Mouse (Mus musculus): ENCODE measurements around the gene Tgoln1. TPM values are rescaled to one million over a fixed set of nuclear protein-coding genes. Genes with fewer than 3 reads are reported as not detected.

Gene Tgoln1
- polyA plus RNA-seq, 1 experiment from 2014 or later: 37.6 TPM

- no peak for ATAC-seq (replicated peaks; ENCODE audit: low FRiP score, low TSS enrichment, low read depth)
- DNase-seq (ENCODE audit: low spot score): no peak
- peaks cover 3% of the 10 kb centered on the region; the same call in 1 of the 2 replicates for H3K36me3 ChIP-seq (ENCODE audit: control insufficient read depth, insufficient read depth, low read length)
- no peaks in the 10 kb centered on the region for H3K9me3 ChIP-seq (ENCODE audit: control insufficient read depth, low read length)
- no peak overlapping the region for H3K27ac ChIP-seq (ENCODE audit: low read depth)
- no peak overlapping the region for H3K9ac ChIP-seq (ENCODE audit: low read length)
- no peaks in the 10 kb centered on the region for H3K4me1 ChIP-seq (replicated peaks; ENCODE audit: control insufficient read depth, insufficient read depth, low read length)
- no peaks in the 10 kb centered on the region for H3K27me3 ChIP-seq (replicated peaks; ENCODE audit: control insufficient read depth, insufficient read depth, low read length)
- no peak overlapping the region for H3K4me2 ChIP-seq (ENCODE audit: low read length)
- H3K4me3 ChIP-seq (ENCODE audit: low read depth, low read length): no peak overlapping the region
- 73% methylated on average over 5 of the region's 5 CpGs for WGBS
These were observed 53.9 kb downstream of the Tgoln1 start for GRCm38 (mm10) chr6:72562894-72563293.

GRCm38 (mm10) chr6:72562486-72562885, 54.3 kb downstream of the Tgoln1 start:
- H3K4me2 ChIP-seq (ENCODE audit: low read length): no peak overlapping the region
- H3K9ac ChIP-seq (ENCODE audit: low read length): no peak overlapping the region
- ATAC-seq (replicated peaks; ENCODE audit: low FRiP score, low TSS enrichment, low read depth) (no peak), DNase-seq (ENCODE audit: low spot score) (no peak)
- no peaks in the 10 kb centered on the region for H3K9me3 ChIP-seq (ENCODE audit: control insufficient read depth, low read length)
- no peak overlapping the region for H3K4me3 ChIP-seq (ENCODE audit: low read depth, low read length)
- no peaks in the 10 kb centered on the region for H3K4me1 ChIP-seq (replicated peaks; ENCODE audit: control insufficient read depth, insufficient read depth, low read length)
- no peaks in the 10 kb centered on the region for H3K27me3 ChIP-seq (replicated peaks; ENCODE audit: control insufficient read depth, insufficient read depth, low read length)
- H3K27ac ChIP-seq (ENCODE audit: low read depth): no peak overlapping the region
- 58% methylated on average over 6 of the region's 6 CpGs for whole genome bisulfite sequencing
- H3K36me3 ChIP-seq (ENCODE audit: control insufficient read depth, insufficient read depth, low read length): no peaks in the 10 kb centered on the region

DNA sequence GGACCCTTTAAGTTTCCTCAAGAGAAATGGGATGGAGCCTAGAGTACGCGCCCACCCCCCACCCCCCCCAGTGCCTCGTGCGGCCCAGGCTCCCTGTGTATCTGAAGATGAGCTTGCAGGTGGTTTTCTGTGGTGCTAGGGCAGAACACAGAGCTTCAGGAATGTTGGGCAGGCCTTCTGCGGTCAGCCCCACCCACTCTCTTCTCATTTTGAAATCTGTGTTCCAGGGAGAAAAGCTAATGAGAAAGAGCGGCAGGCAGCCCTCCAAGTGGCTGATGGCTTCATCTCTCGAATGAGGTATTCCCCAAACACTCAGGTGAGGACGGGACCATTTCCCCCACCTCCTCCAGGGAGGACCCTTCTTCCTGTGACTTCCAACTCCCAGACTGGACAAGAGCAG, 56.0 kb downstream of the Tgoln1 start:
- no peak overlapping the region for H3K9ac ChIP-seq (ENCODE audit: low read length)
- H3K4me2 ChIP-seq (ENCODE audit: low read length): no peak overlapping the region
- ATAC-seq (replicated peaks; ENCODE audit: low FRiP score, low TSS enrichment, low read depth): no peak
- 66% methylated on average over 8 of the region's 8 CpGs for WGBS
- H3K27me3 ChIP-seq (replicated peaks; ENCODE audit: control insufficient read depth, insufficient read depth, low read length): no peaks in the 10 kb centered on the region
- H3K36me3 ChIP-seq (ENCODE audit: control insufficient read depth, insufficient read depth, low read length): no peaks in the 10 kb centered on the region
- no peaks in the 10 kb centered on the region for H3K9me3 ChIP-seq (ENCODE audit: control insufficient read depth, low read length)
- no peak overlapping the region for H3K4me3 ChIP-seq (ENCODE audit: low read depth, low read length)
- no peak for DNase-seq (ENCODE audit: low spot score)
- no peak overlapping the region for H3K27ac ChIP-seq (ENCODE audit: low read depth)
- no peaks in the 10 kb centered on the region for H3K4me1 ChIP-seq (replicated peaks; ENCODE audit: control insufficient read depth, insufficient read depth, low read length)

Other genes starting within 250 kb of the Tgoln1 start
- gene Vamp5, start 236.5 kb downstream of the Tgoln1 start, polyA plus RNA-seq (2014; fragmentation: Nextera tagmentation; extraction: Ambion mirVana): 19.6 and 21.4 TPM in 2 replicates
- gene Vamp8, start 226.3 kb downstream of the Tgoln1 start, polyA plus RNA-seq (2014; fragmentation: Nextera tagmentation; extraction: Ambion mirVana): 177 and 183 TPM in 2 replicates
- gene Ggcx, start 202.7 kb downstream of the Tgoln1 start, polyA plus RNA-seq (2014; fragmentation: Nextera tagmentation; extraction: Ambion mirVana): 12.8 and 17.7 TPM in 2 replicates
- 378 and 409 TPM in 2 replicates for gene Mat2a, start 177.4 kb downstream of the Tgoln1 start, polyA plus RNA-seq (2014; fragmentation: Nextera tagmentation; extraction: Ambion mirVana)
- gene Sh2d6, start 95.3 kb downstream of the Tgoln1 start, polyA plus RNA-seq (2014; fragmentation: Nextera tagmentation; extraction: Ambion mirVana): 0.18 and 0.27 TPM in 2 replicates
- 36.7 and 37.9 TPM in 2 replicates for gene Capg, start 72.6 kb downstream of the Tgoln1 start, polyA plus RNA-seq (2014; fragmentation: Nextera tagmentation; extraction: Ambion mirVana)
- gene Elmod3, start 18.6 kb downstream of the Tgoln1 start, polyA plus RNA-seq (2014; fragmentation: Nextera tagmentation; extraction: Ambion mirVana): 14.2 and 15.1 TPM in 2 replicates
- 20.7 and 21.3 TPM in 2 replicates for gene Retsat, start 18.5 kb downstream of the Tgoln1 start, polyA plus RNA-seq (2014; fragmentation: Nextera tagmentation; extraction: Ambion mirVana)
- gene Tcf7l1, start 172.3 kb upstream of the Tgoln1 start, polyA plus RNA-seq (2014; fragmentation: Nextera tagmentation; extraction: Ambion mirVana): 23.1 and 26.5 TPM in 2 replicates

Measured in intestine, embryonic 14.5 days (tissue).